Mouse (Mus musculus): ENCODE results near the gene Ccdc51. TPM values are rescaled to one million over a fixed set of nuclear protein-coding genes. Genes with fewer than 3 reads are reported as not detected.

The Ccdc51 gene
- polyA plus RNA-seq, 1 experiment, result 1.6 TPM

DNA sequence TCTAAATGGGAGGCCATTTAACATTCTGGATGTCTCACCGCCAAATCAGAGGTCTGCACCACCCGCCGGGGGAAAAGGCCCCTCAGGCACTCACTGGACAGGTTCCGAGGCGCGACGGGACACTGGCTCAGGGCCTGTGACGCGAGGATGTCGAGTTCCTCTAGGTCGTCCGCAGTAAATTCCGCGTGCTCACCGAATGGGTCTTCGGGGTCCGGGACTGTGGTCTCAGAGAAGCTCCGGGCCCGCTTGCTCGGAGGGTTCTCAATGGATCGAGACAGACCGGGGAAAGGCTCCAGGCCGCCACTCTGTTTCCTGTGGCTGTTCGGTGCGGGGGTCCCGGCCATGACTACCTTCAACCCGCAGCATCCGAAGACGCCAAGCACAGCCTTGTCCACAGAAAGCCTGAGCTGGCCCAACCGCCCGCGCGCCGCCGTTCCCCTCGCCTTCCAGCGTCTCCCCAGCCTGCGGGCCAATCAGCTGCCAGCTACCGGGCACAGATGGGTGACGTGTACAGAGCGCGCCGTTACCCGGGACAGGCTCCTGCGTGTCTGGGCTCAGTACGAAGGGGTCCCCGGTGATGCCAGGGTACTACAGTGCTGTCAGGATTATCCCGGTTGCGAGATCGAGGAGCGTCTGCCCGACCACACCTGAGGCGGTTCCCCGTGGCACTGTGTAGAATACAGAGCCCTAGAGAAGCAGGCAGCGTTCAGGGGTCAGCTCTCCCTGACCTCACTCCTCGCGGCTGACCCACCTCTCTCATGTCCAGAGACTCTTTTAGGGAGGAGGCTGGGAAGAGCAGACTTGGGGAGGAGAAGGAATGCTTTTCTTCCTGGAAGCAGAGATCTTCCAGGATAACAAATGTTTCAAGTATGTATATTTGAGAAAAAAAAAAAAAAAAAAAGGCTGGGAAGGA is 8.4 kb upstream of the Ccdc51 start, which contains the start of gene Atrip:
Atrip (minus strand) TSS at position 464 of the 913 bp plus-strand sequence.
- H3K4me1 ChIP-seq (ENCODE audit: control insufficient read depth, insufficient read depth, low read length), result peaks cover 3% of the 10 kb centered on the region
- peaks cover 3% of the 10 kb centered on the region for H3K36me3 ChIP-seq (ENCODE audit: control insufficient read depth, insufficient read depth, low read length)
- peak within 1 kb of the TSS; percentile 84 for H3K27ac ChIP-seq (ENCODE audit: control insufficient read depth, insufficient read depth, low read depth, low read length)
- peak within 1 kb of the TSS; percentile 91 for H3K4me3 ChIP-seq (ENCODE audit: control insufficient read depth, low read depth, low read length)
- TF ChIP-seq CTCF (IDR thresholded peaks at IDR 0.05; ENCODE audit: control insufficient read depth, insufficient read depth, insufficient replicate concordance, low read depth, low read length) (no peak), POLR2A (IDR thresholded peaks at IDR 0.05; ENCODE audit: control insufficient read depth, low read depth, low read length) (peak; percentile 66)
- no peaks in the 10 kb centered on the region for H3K27me3 ChIP-seq (ENCODE audit: control insufficient read depth, insufficient read depth, low read length)

DNA sequence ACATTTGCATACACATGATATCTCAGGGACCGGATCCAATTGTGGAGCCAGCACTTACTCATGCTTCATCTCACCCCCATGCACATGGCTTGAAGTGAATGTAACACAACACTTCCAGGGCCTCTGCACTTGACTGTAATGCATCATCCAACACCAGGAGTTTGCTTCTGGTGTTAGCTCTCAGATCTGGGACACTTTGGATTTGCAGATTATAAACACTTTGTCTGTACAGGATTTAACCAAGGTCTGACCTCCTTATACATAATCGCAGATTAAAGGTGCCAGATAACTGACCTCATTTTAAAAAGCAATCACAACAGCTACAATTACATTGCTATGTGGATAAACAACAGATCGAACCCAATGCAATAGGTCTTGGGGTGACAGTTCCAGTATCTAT is 1.8 kb upstream of the Ccdc51 start:
- H3K27me3 ChIP-seq (ENCODE audit: control insufficient read depth, insufficient read depth, low read length), result no peaks in the 10 kb centered on the region
- H3K4me3 ChIP-seq (ENCODE audit: control insufficient read depth, low read depth, low read length), result no peak overlapping the region
- H3K4me1 ChIP-seq (ENCODE audit: control insufficient read depth, insufficient read depth, low read length), result peaks cover 4% of the 10 kb centered on the region
- no peak overlapping the region for H3K27ac ChIP-seq (ENCODE audit: control insufficient read depth, insufficient read depth, low read depth, low read length)
- no peaks in the 10 kb centered on the region for H3K36me3 ChIP-seq (ENCODE audit: control insufficient read depth, insufficient read depth, low read length)
- no peak for TF ChIP-seq CTCF (IDR thresholded peaks at IDR 0.05; ENCODE audit: control insufficient read depth, insufficient read depth, insufficient replicate concordance, low read depth, low read length)
- TF ChIP-seq POLR2A (IDR thresholded peaks at IDR 0.05; ENCODE audit: control insufficient read depth, low read depth, low read length), result no peak

DNA sequence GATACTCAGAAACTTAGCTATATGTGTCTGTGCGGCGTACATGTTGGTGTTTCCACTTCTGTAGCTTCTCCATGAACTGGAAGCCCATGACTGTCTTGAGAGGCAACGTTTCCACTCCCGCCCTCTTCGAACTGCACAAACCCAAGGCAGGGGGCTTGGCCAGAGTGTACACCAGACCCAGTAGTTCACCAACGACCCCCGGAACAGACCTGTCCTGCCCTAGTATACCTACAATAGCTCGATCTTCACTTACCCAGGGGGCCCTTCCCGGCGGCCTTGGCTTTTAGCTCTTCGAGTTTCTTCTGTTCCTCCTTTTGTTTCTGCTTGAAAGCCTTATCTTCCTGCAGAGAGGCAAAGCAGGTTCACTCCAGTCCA is 557 bp upstream of the Ccdc51 start:
- Histone ChIP-seq H3K4me3 (ENCODE audit: control insufficient read depth, low read depth, low read length) (peak overlapping the region; percentile 91), H3K4me1 (ENCODE audit: control insufficient read depth, insufficient read depth, low read length) (peaks cover 4% of the 10 kb centered on the region), H3K27me3 (ENCODE audit: control insufficient read depth, insufficient read depth, low read length) (no peaks in the 10 kb centered on the region), H3K27ac (ENCODE audit: control insufficient read depth, insufficient read depth, low read depth, low read length) (no peak overlapping the region), H3K36me3 (ENCODE audit: control insufficient read depth, insufficient read depth, low read length) (no peaks in the 10 kb centered on the region)
- TF ChIP-seq POLR2A (IDR thresholded peaks at IDR 0.05; ENCODE audit: control insufficient read depth, low read depth, low read length) (no peak), CTCF (IDR thresholded peaks at IDR 0.05; ENCODE audit: control insufficient read depth, insufficient read depth, insufficient replicate concordance, low read depth, low read length) (no peak)

DNA sequence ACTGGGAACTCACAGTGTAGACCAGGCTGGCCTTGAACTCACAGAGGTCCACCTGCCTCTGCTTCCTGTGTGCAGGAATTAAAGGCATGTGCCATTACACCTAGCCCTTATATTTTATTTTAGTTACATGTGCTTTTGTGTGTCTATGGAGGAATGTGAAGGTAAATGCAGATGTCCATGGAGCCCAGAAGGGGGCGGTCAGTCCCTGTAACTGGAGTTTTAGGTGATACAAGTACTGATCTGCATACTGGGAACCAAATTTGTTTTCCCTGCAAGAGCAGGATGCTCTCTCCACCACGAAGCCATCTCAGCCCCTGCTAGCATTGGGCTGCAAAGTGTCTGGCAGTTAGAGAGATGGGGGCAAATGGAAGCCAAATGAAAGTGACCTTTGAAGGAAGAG is 2.6 kb downstream of the Ccdc51 start:
- Histone ChIP-seq H3K27ac (ENCODE audit: control insufficient read depth, insufficient read depth, low read depth, low read length) (no peak overlapping the region), H3K36me3 (ENCODE audit: control insufficient read depth, insufficient read depth, low read length) (no peaks in the 10 kb centered on the region), H3K4me3 (ENCODE audit: control insufficient read depth, low read depth, low read length) (no peak overlapping the region), H3K27me3 (ENCODE audit: control insufficient read depth, insufficient read depth, low read length) (no peaks in the 10 kb centered on the region), H3K4me1 (ENCODE audit: control insufficient read depth, insufficient read depth, low read length) (peaks cover 7% of the 10 kb centered on the region)
- TF ChIP-seq CTCF (IDR thresholded peaks at IDR 0.05; ENCODE audit: control insufficient read depth, insufficient read depth, insufficient replicate concordance, low read depth, low read length), result no peak
- no peak for TF ChIP-seq POLR2A (IDR thresholded peaks at IDR 0.05; ENCODE audit: control insufficient read depth, low read depth, low read length)

- H3K36me3 ChIP-seq (ENCODE audit: control insufficient read depth, insufficient read depth, low read length), result no peaks in the 10 kb centered on the region
- TF ChIP-seq POLR2A (IDR thresholded peaks at IDR 0.05; ENCODE audit: control insufficient read depth, low read depth, low read length) (no peak), CTCF (IDR thresholded peaks at IDR 0.05; ENCODE audit: control insufficient read depth, insufficient read depth, insufficient replicate concordance, low read depth, low read length) (no peak)
These were observed 5.7 kb downstream of the Ccdc51 start for GRCm38 (mm10) chr9:109087987-109088386.

DNA sequence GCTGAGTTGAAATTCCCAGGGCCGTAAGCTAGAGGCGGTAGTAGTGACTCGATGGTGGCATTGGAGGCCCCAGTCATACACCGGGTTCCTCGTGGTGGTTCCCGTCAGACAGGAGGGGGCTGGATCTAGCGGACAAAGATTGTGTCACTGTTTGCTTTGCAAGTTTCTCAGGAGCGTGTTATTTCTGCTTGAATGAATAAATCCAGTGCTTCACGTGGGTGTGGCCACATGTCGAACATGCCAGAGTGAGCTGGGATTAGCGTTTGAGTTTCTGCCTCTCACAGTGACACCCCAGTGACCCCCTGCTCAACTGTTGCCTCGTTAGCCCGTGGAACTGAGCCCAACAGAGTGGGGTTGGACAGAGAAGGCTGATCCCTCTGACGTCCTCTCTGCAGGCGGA is 8.2 kb downstream of the Ccdc51 start:
- Histone ChIP-seq H3K4me3 (ENCODE audit: control insufficient read depth, low read depth, low read length) (no peak overlapping the region), H3K36me3 (ENCODE audit: control insufficient read depth, insufficient read depth, low read length) (no peaks in the 10 kb centered on the region), H3K27me3 (ENCODE audit: control insufficient read depth, insufficient read depth, low read length) (no peaks in the 10 kb centered on the region), H3K27ac (ENCODE audit: control insufficient read depth, insufficient read depth, low read depth, low read length) (no peak overlapping the region), H3K4me1 (ENCODE audit: control insufficient read depth, insufficient read depth, low read length) (peaks cover 13% of the 10 kb centered on the region)
- TF ChIP-seq POLR2A (IDR thresholded peaks at IDR 0.05; ENCODE audit: control insufficient read depth, low read depth, low read length) (no peak), CTCF (IDR thresholded peaks at IDR 0.05; ENCODE audit: control insufficient read depth, insufficient read depth, insufficient replicate concordance, low read depth, low read length) (no peak)

More at GRCm38 (mm10) chr9:109087987-109088386, 5.7 kb downstream of the Ccdc51 start:
- no peaks in the 10 kb centered on the region for H3K27me3 ChIP-seq (ENCODE audit: control insufficient read depth, insufficient read depth, low read length)
- H3K4me3 ChIP-seq (ENCODE audit: control insufficient read depth, low read depth, low read length), result no peak overlapping the region
- H3K4me1 ChIP-seq (ENCODE audit: control insufficient read depth, insufficient read depth, low read length), result peaks cover 6% of the 10 kb centered on the region
- H3K27ac ChIP-seq (ENCODE audit: control insufficient read depth, insufficient read depth, low read depth, low read length), result no peak overlapping the region

DNA sequence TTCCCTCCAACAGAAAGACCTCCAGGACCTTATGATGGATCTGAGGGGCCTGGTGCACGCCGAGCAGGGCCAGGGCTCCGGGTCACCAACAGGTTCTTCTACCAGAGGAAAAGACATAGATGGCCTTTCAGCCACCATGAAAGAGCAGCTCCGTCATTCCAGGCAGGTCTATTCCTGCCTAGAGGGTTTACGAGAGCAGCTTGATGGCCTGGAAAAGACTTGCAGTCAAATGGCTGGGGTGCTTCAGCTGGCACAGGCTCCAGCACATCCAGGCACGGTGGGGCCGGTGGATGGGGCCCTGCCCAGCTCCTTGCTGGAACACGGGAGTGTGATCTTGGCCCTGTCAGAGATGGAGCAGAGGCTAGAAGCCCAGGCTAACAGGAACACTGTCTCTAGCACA is 9.5 kb downstream of the Ccdc51 start:
- TF ChIP-seq CTCF (IDR thresholded peaks at IDR 0.05; ENCODE audit: control insufficient read depth, insufficient read depth, insufficient replicate concordance, low read depth, low read length) (no peak), POLR2A (IDR thresholded peaks at IDR 0.05; ENCODE audit: control insufficient read depth, low read depth, low read length) (no peak)
- Histone ChIP-seq H3K4me1 (ENCODE audit: control insufficient read depth, insufficient read depth, low read length) (peaks cover 21% of the 10 kb centered on the region), H3K36me3 (ENCODE audit: control insufficient read depth, insufficient read depth, low read length) (no peaks in the 10 kb centered on the region), H3K4me3 (ENCODE audit: control insufficient read depth, low read depth, low read length) (no peak overlapping the region), H3K27ac (ENCODE audit: control insufficient read depth, insufficient read depth, low read depth, low read length) (no peak overlapping the region), H3K27me3 (ENCODE audit: control insufficient read depth, insufficient read depth, low read length) (no peaks in the 10 kb centered on the region)
